Mouse (Mus musculus): ENCODE data around the gene Srcin1. TPM values are rescaled to one million over a fixed set of nuclear protein-coding genes. Genes with fewer than 3 reads are reported as not detected.

The Srcin1 gene
- polyA plus RNA-seq, 1 experiment from 2014 or later, result 9.6 TPM

DNA sequence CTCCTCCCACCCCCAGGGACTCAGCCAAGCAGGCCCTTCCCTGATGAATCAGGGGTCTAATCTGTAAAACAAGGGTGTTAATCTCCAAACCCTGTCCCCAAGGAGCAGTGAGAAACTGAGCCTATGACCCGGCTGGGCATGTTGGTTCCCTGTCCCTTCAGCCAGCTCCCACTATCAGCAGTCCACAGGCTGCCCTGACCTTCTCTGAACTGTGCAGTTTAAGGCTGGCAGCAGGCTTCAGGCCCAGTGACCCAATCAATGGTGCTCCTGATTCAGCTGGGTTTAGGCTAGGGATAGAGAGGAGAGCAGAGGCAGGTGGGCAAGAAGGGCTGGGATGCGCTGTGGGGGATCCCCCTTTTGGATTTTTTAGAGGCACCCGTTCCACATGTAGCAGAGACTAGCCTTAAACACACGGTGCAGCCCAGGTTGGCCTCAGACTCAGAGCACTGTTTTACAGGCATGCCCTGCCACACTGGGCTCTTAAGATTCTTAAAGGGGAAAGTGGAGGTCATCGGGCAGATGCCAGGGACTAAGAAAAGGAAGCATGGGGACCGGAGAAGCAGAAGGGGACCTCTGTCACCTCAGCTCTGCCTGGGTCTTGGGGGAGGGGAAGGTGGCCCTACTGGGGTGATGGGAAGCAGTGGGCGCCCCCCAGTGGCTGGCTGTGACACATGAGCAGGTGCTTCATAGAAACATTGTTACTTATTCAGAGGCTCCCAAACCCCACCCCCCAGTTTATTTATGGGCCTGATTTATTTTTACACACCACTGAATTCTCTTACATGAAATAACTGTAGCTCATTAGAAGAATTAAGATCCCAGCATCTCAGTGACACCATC is 19.2 kb downstream of the Srcin1 start:
- ATAC-seq (ENCODE audit: low FRiP score, low TSS enrichment), result no peak
- Histone ChIP-seq H3K9ac (replicated peaks; ENCODE audit: low read length) (peak overlapping the region; percentile 16; the same call in 1 of the 2 replicates), H3K9me3 (ENCODE audit: control insufficient read depth, low read length) (no peaks in the 10 kb centered on the region), H3K4me1 (ENCODE audit: control insufficient read depth, insufficient read depth, low read length) (peaks cover 67% of the 10 kb centered on the region), H3K27ac (replicated peaks; ENCODE audit: low read depth, low read length) (peak overlapping the region; percentile 41; the same call in 1 of the 2 replicates), H3K36me3 (ENCODE audit: control insufficient read depth, insufficient read depth, low read length) (no peaks in the 10 kb centered on the region), H3K27me3 (ENCODE audit: control insufficient read depth, insufficient read depth, low read length) (0 out of 2 replicates have a peak, but pooled peaks cover under 1% of the 10 kb centered on the region), H3K4me2 (ENCODE audit: low read length) (no peak overlapping the region), H3K4me3 (replicated peaks; ENCODE audit: low read depth, low read length) (no peak overlapping the region)
- DNase-seq, result peak; percentile 79
- 7% methylated on average over 7 of the region's 7 CpGs for WGBS

DNA sequence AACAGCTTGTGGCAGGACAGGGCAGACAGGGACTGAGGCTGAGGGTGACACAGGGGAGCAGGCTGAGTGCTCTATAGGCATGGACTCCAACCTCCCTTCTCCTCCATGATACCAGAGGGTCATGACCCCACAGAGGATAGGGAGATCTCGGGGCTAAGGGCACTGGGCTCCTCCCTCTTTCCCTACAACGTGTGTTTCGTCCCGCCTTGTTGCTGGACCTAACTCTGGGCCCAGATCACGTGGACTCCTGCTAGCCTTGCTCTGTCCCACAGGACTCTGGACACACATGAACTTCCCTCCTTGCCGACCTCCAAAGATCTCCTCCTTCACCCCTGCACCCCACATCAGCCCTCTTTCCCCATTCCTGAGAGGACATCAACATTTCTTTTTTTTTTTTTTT is 20.8 kb downstream of the Srcin1 start:
- 39% methylated on average over 6 of the region's 6 CpGs for WGBS
- no peak for DNase-seq

DNA sequence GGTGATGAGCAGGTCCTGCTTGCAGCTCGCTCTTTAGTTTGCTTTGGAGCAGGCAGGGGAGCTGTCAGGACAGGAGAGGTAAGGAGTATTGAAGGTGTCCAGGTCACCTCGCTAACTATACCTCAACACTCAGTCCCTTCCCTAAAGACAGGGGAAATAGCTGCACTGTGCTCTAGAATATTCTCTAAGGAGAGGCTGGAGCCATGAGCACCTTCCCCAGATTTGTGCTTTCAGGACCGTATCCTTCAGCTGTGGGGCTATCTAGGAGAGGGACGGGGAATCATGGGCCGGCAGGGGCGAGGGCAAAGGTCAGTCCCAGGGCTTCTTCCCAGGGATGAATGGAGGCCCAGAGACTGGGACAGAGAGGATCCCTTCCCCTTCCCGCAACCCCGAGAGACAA is 23.8 kb downstream of the Srcin1 start:
- Histone ChIP-seq H3K9me3 (ENCODE audit: control insufficient read depth, low read length) (no peaks in the 10 kb centered on the region), H3K9ac (replicated peaks; ENCODE audit: low read length) (peak overlapping the region; percentile 31; the same call in 1 of the 2 replicates), H3K4me3 (replicated peaks; ENCODE audit: low read depth, low read length) (no peak overlapping the region), H3K4me1 (ENCODE audit: control insufficient read depth, insufficient read depth, low read length) (peaks cover 34% of the 10 kb centered on the region), H3K27me3 (ENCODE audit: control insufficient read depth, insufficient read depth, low read length) (peaks cover 25% of the 10 kb centered on the region; the same call in 1 of the 2 replicates), H3K27ac (replicated peaks; ENCODE audit: low read depth, low read length) (no peak overlapping the region), H3K4me2 (ENCODE audit: low read length) (no peak overlapping the region), H3K36me3 (ENCODE audit: control insufficient read depth, insufficient read depth, low read length) (peaks cover 23% of the 10 kb centered on the region)
- ATAC-seq (ENCODE audit: low FRiP score, low TSS enrichment) (no peak), DNase-seq (no peak)
- 9% methylated on average over 8 of the region's 8 CpGs for WGBS

More for the DNA sequence above, 20.8 kb downstream of the Srcin1 start:
- no peak for ATAC-seq (ENCODE audit: low FRiP score, low TSS enrichment)
- no peak overlapping the region for H3K27ac ChIP-seq (replicated peaks; ENCODE audit: low read depth, low read length)
- H3K4me3 ChIP-seq (replicated peaks; ENCODE audit: low read depth, low read length), result no peak overlapping the region
- H3K4me2 ChIP-seq (ENCODE audit: low read length), result no peak overlapping the region
- H3K36me3 ChIP-seq (ENCODE audit: control insufficient read depth, insufficient read depth, low read length), result peaks cover 13% of the 10 kb centered on the region
- no peaks in the 10 kb centered on the region for H3K9me3 ChIP-seq (ENCODE audit: control insufficient read depth, low read length)
- 0 out of 2 replicates have a peak, but pooled peaks cover 10% of the 10 kb centered on the region for H3K27me3 ChIP-seq (ENCODE audit: control insufficient read depth, insufficient read depth, low read length)
- H3K9ac ChIP-seq (replicated peaks; ENCODE audit: low read length), result no peak overlapping the region
- peaks cover 59% of the 10 kb centered on the region for H3K4me1 ChIP-seq (ENCODE audit: control insufficient read depth, insufficient read depth, low read length)

DNA sequence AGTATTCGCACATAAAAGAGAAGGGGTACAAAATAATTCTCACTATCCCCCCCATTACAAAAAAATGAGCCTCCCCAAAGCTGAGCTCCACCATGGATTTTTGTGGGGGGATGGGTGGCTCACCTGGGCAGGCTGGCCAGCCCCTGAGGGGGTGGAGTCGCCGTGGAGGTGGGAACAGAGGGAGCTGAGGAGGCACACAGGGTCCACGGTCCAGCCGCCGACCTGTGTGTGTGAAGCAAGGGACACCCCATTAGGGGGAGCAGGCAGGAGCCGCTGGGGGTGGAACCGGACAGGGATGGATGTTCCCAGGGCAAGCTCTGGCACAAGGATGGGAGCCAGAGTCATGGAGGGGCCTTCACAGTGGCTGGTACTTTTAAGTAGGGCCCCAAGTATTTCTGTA is 27.2 kb downstream of the Srcin1 start:
- no peak for ATAC-seq (ENCODE audit: low FRiP score, low TSS enrichment)
- no peak overlapping the region for H3K9ac ChIP-seq (replicated peaks; ENCODE audit: low read length)
- H3K27ac ChIP-seq (replicated peaks; ENCODE audit: low read depth, low read length), result no peak overlapping the region
- no peak overlapping the region for H3K4me3 ChIP-seq (replicated peaks; ENCODE audit: low read depth, low read length)
- H3K27me3 ChIP-seq (ENCODE audit: control insufficient read depth, insufficient read depth, low read length), result peaks cover 25% of the 10 kb centered on the region
- H3K36me3 ChIP-seq (ENCODE audit: control insufficient read depth, insufficient read depth, low read length), result peaks cover 27% of the 10 kb centered on the region
- 55% methylated on average over 8 of the region's 8 CpGs for WGBS
- H3K9me3 ChIP-seq (ENCODE audit: control insufficient read depth, low read length), result no peaks in the 10 kb centered on the region
- DNase-seq, result no peak
- peaks cover 28% of the 10 kb centered on the region for H3K4me1 ChIP-seq (ENCODE audit: control insufficient read depth, insufficient read depth, low read length)
- H3K4me2 ChIP-seq (ENCODE audit: low read length), result no peak overlapping the region

DNA sequence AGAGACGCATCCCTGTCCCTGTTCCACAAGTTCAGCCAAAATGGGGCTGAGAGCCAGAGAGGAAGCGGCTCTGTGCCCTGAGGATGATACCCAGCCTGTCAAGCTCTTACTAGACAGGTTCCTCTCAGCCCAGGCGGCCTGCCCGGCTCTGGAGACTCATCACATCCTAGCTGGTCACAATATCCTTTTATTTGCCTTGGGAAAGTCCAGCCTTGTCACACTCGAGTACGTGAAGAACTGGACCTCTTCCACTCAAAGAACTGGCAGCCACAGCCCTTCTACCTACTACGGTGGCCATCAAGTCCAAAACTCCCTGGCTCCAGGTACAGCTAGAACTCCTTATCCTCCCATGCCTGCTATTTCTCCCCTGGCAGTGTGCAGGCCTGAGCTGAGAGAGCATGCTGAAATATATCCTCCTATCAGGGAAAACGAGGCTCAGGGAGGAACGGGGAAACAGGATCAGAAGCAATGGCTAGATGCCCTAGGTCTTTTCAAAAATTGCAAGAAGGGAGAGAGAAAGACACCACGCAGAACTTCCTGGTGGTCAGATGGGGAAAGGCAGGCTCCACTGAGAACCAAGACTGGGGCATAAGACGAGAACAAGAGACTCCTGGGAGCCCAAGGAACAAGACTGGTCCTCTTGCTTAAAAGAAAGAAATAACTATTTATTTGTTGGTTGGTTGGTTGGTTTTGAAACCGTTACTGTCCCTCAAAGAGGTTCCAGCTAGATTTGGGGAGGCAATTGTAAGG is 27.9 kb downstream of the Srcin1 start:
- Histone ChIP-seq H3K4me2 (ENCODE audit: low read length) (no peak overlapping the region), H3K9me3 (ENCODE audit: control insufficient read depth, low read length) (no peaks in the 10 kb centered on the region), H3K27me3 (ENCODE audit: control insufficient read depth, insufficient read depth, low read length) (peaks cover 25% of the 10 kb centered on the region), H3K27ac (replicated peaks; ENCODE audit: low read depth, low read length) (no peak overlapping the region), H3K4me1 (ENCODE audit: control insufficient read depth, insufficient read depth, low read length) (peaks cover 32% of the 10 kb centered on the region), H3K36me3 (ENCODE audit: control insufficient read depth, insufficient read depth, low read length) (peaks cover 27% of the 10 kb centered on the region), H3K4me3 (replicated peaks; ENCODE audit: low read depth, low read length) (no peak overlapping the region), H3K9ac (replicated peaks; ENCODE audit: low read length) (no peak overlapping the region)
- WGBS, result 66% methylated on average over 12 of the region's 12 CpGs
- ATAC-seq (ENCODE audit: low FRiP score, low TSS enrichment) (no peak), DNase-seq (no peak)

DNA sequence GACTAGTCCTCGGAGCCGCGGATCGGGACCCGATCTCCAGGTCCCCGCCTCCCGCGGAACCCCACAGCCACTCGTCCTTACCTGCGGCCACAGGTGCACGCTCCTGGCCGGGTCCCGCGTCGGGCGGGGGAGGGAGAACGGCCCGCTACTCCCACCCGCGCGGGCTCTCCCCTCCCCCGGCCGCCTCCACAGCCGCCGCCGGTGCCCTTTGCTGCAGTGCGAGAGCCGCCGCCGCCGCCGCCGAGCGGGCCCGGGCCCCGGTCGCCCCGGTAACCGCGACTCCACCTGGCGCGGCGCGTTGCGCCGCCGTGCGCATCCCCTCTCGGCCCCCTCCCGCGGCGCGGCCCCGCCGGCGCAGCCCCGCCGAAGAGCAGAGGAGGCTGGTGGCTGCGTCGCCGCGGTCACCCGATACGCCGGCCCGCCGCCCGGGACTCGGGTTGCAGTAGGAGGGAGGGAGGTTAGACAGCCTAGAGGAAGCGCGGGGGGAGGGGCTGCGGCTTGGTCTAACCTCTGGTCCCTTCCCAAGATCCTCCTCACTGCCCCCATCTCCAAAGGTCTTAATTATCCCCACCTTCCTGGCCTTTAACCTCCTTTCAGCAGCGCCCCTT is 29.1 kb downstream of the Srcin1 start:
- ATAC-seq (ENCODE audit: low FRiP score, low TSS enrichment) (peak; percentile 47; the same call in 1 of the 2 replicates), DNase-seq (peak; percentile 74)
- H3K9me3 ChIP-seq (ENCODE audit: control insufficient read depth, low read length), result no peaks in the 10 kb centered on the region
- under 1% methylated on average over 66 of the region's 73 CpGs for WGBS
- peak overlapping the region; percentile 44 for H3K4me3 ChIP-seq (replicated peaks; ENCODE audit: low read depth, low read length)
- H3K36me3 ChIP-seq (ENCODE audit: control insufficient read depth, insufficient read depth, low read length), result peaks cover 31% of the 10 kb centered on the region
- no peak overlapping the region for H3K27ac ChIP-seq (replicated peaks; ENCODE audit: low read depth, low read length)
- peaks cover 21% of the 10 kb centered on the region for H3K4me1 ChIP-seq (ENCODE audit: control insufficient read depth, insufficient read depth, low read length)
- peaks cover 25% of the 10 kb centered on the region for H3K27me3 ChIP-seq (ENCODE audit: control insufficient read depth, insufficient read depth, low read length)
- peak overlapping the region; percentile 91 for H3K4me2 ChIP-seq (ENCODE audit: low read length)
- H3K9ac ChIP-seq (replicated peaks; ENCODE audit: low read length), result peak overlapping the region; percentile 68

DNA sequence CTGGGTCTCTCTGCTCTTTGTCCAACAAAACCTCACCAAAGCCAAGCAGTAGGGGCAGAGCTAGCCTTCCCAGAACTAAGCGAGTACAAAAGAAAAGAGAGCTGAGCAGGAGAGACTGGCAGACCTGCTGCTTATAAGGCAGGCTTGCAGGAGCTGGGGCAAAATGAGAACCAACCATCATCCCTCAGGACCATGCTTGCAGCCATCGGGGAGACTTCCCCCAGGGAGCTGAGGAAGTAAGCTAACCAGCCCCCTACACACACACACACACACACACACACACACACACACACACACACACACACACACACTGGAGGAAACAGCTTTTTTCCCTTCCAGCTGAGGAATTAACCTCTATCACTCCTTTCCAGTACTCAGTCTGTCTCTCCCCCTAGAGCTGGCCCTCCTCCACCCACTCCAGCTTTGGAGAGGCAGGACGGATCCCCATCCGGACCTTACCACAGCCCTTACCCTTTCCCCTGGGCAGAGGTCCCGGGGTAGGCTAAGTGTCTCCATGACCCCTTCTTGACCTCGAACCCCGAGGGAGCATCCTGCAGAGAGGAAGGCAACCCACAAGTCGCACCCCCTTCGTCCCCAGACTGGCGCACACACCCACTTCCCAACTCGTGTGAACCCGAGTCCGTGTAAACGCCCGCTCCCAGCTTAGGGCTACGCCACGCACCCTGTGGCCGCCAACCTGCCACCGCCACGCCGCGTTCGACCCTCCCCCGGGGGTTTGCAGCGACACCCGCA is 30.0 kb downstream of the Srcin1 start:
- H3K36me3 ChIP-seq (ENCODE audit: control insufficient read depth, insufficient read depth, low read length), result peaks cover 27% of the 10 kb centered on the region

DNA sequence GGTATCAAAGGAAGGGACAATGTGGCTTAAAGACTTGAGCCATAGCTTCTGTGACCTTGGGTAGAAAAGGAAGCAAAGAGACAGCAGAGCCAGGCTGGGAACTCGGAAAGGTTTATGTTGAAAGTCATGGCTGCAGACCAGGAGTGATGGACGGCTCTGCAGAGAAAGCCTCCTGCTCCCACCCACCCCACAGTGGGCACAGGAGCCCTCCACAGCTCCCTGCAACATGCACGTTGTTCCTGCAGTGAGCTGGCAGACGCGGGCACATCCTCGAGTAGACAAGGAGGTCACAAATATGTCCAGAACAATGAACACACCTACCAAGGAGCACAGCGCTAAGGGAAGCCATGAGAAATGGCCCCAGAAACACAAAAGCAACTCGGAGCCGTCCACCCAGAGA is 32.1 kb downstream of the Srcin1 start:
- WGBS, result 81% methylated on average over 9 of the region's 9 CpGs
- no peak overlapping the region for H3K27ac ChIP-seq (replicated peaks; ENCODE audit: low read depth, low read length)

More for the DNA sequence above, 30.0 kb downstream of the Srcin1 start:
- H3K9ac ChIP-seq (replicated peaks; ENCODE audit: low read length), result peak overlapping the region; percentile 68
- peak overlapping the region; percentile 91 for H3K4me2 ChIP-seq (ENCODE audit: low read length)
- no peak overlapping the region for H3K27ac ChIP-seq (replicated peaks; ENCODE audit: low read depth, low read length)
- H3K4me1 ChIP-seq (ENCODE audit: control insufficient read depth, insufficient read depth, low read length), result peaks cover 14% of the 10 kb centered on the region; the same call in 1 of the 2 replicates
- H3K9me3 ChIP-seq (ENCODE audit: control insufficient read depth, low read length), result no peaks in the 10 kb centered on the region
- no peak for DNase-seq
- peaks cover 17% of the 10 kb centered on the region for H3K27me3 ChIP-seq (ENCODE audit: control insufficient read depth, insufficient read depth, low read length)
- WGBS, result 9% methylated on average over 26 of the region's 26 CpGs
- no peak for ATAC-seq (ENCODE audit: low FRiP score, low TSS enrichment)
- H3K4me3 ChIP-seq (replicated peaks; ENCODE audit: low read depth, low read length), result peak overlapping the region; percentile 44

More for the DNA sequence above, 32.1 kb downstream of the Srcin1 start:
- H3K9me3 ChIP-seq (ENCODE audit: control insufficient read depth, low read length), result no peaks in the 10 kb centered on the region
- H3K4me3 ChIP-seq (replicated peaks; ENCODE audit: low read depth, low read length), result no peak overlapping the region
- H3K36me3 ChIP-seq (ENCODE audit: control insufficient read depth, insufficient read depth, low read length), result 0 out of 2 replicates have a peak, but pooled peaks cover 11% of the 10 kb centered on the region
- no peak overlapping the region for H3K4me2 ChIP-seq (ENCODE audit: low read length)
- peaks cover 8% of the 10 kb centered on the region for H3K27me3 ChIP-seq (ENCODE audit: control insufficient read depth, insufficient read depth, low read length)
- peaks cover 19% of the 10 kb centered on the region for H3K4me1 ChIP-seq (ENCODE audit: control insufficient read depth, insufficient read depth, low read length)
- no peak for ATAC-seq (ENCODE audit: low FRiP score, low TSS enrichment)
- H3K9ac ChIP-seq (replicated peaks; ENCODE audit: low read length), result no peak overlapping the region
- DNase-seq, result no peak

Data from midbrain, embryonic 14.5 days (tissue).